Mouse (Mus musculus) central nervous system, embryonic 14 days (tissue): ENCODE data around the gene Gm35134. TPM values are rescaled to one million over a fixed set of nuclear protein-coding genes. Genes with fewer than 3 reads are reported as not detected.

ENCODE experiments used
- polyA plus RNA-seq: library from polyadenylated mRNA; depleted of rRNA; stranded (reverse); fragments of >200 nt; gene quantifications from 2 replicates; pipeline ENCODE4 v1.2.3, GENCODE M21; 2012; rRNA removed

Gene Gm35134
- not detected in 2 replicates for polyA plus RNA-seq

GRCm38 (mm10) chrY:19112707-19113106 lies at the start of gene Gm35134:
Gene Gm35134 (plus strand): TSS chrY:19113007.

